Mouse (Mus musculus): ENCODE results near the gene Ildr2. TPM values are rescaled to one million over a fixed set of nuclear protein-coding genes. Genes with fewer than 3 reads are reported as not detected.

The Ildr2 gene
- 100 to 1,000 TPM; 104 to 110 TPM for total RNA-seq (2021)

- intact Hi-C loops (cut with DNase I): loop anchor here (2.0 kb wide), 2 partner anchors 45 to 93 kb away; no protein-coding TSS in a partner anchor
- peak; percentile 63 to 79 for DNase-seq (ENCODE audit: low spot score in 2 of 2)
Observed at GRCm38 (mm10) chr1:166253898-166254894, at the start of gene Ildr2. TSS of gene Ildr2 (plus strand) at chr1:166254139.

GRCm38 (mm10) chr1:166204171-166204570 is 49.8 kb upstream of the Ildr2 start:
- no peak for DNase-seq (ENCODE audit: low spot score in 2 of 2)

GRCm38 (mm10) chr1:166205159-166205558 is 48.8 kb upstream of the Ildr2 start:
- intact Hi-C loops (cut with DNase I): loop anchor here (5.0 kb wide), 1 partner anchor 112 kb away; no protein-coding TSS in a partner anchor
- no peak for DNase-seq (ENCODE audit: low spot score in 2 of 2)

More at GRCm38 (mm10) chr1:166204171-166204570, 49.8 kb upstream of the Ildr2 start:
- intact Hi-C loops (cut with DNase I): no loop called here

GRCm38 (mm10) chr1:166209371-166209770 is 44.6 kb upstream of the Ildr2 start:
- no peak for DNase-seq (ENCODE audit: low spot score in 2 of 2)
- intact Hi-C loops (cut with DNase I): loop anchor here (5.0 kb wide), 1 partner anchor 108 kb away; no protein-coding TSS in a partner anchor

GRCm38 (mm10) chr1:166214181-166214580 is 39.8 kb upstream of the Ildr2 start:
- no peak for DNase-seq (ENCODE audit: low spot score in 2 of 2)
- intact Hi-C loops (cut with DNase I): no loop called here

- intact Hi-C loops (cut with DNase I): no loop called here
- DNase-seq (ENCODE audit: low spot score in 2 of 2): no peak
Observed at GRCm38 (mm10) chr1:166238315-166238969, 15.5 kb upstream of the Ildr2 start, which contains the start of gene Mael. TSS of gene Mael (minus strand) at chr1:166238747.

GRCm38 (mm10) chr1:166244285-166244684 is 9.7 kb upstream of the Ildr2 start:
- DNase-seq (ENCODE audit: low spot score in 2 of 2): peak; percentile 64 to 68
- intact Hi-C loops (cut with DNase I): no loop called here

- no peak for DNase-seq (ENCODE audit: low spot score in 2 of 2)
- intact Hi-C loops (cut with DNase I): loop anchor here (2.0 to 5.0 kb wide), 3 partner anchors 44 to 73 kb away; no protein-coding TSS in a partner anchor
Observed at GRCm38 (mm10) chr1:166255091-166255490, 1.2 kb downstream of the Ildr2 start.

GRCm38 (mm10) chr1:166255651-166256050 is 1.7 kb downstream of the Ildr2 start:
- DNase-seq (ENCODE audit: low spot score in 2 of 2): peak; percentile 23 to 39
- intact Hi-C loops (cut with DNase I): loop anchor here (2.0 to 5.0 kb wide), 4 partner anchors 25 to 73 kb away; no protein-coding TSS in a partner anchor

- intact Hi-C loops (cut with DNase I): loop anchor here (2.0 to 5.0 kb wide), 3 partner anchors 24 to 74 kb away; no protein-coding TSS in a partner anchor
- DNase-seq (ENCODE audit: low spot score in 2 of 2): peak in 1 of 2 experiments; percentile 22
Observed at GRCm38 (mm10) chr1:166256302-166256701, 2.4 kb downstream of the Ildr2 start.

GRCm38 (mm10) chr1:166256898-166257297 is 3.0 kb downstream of the Ildr2 start:
- no peak for DNase-seq (ENCODE audit: low spot score in 2 of 2)
- intact Hi-C loops (cut with DNase I): loop anchor here (2.0 to 5.0 kb wide), 3 partner anchors 24 to 75 kb away; no protein-coding TSS in a partner anchor

- intact Hi-C loops (cut with DNase I): loop anchor here (5.0 kb wide), 2 partner anchors 53 to 77 kb away; no protein-coding TSS in a partner anchor
- DNase-seq (ENCODE audit: low spot score in 2 of 2): peak in 1 of 2 experiments; percentile 11
Observed at GRCm38 (mm10) chr1:166259526-166259925, 5.6 kb downstream of the Ildr2 start.

- intact Hi-C loops (cut with DNase I): no loop called here
- no peak for DNase-seq (ENCODE audit: low spot score in 2 of 2)
Observed at GRCm38 (mm10) chr1:166266001-166266705, 12.2 kb downstream of the Ildr2 start.

- DNase-seq (ENCODE audit: low spot score in 2 of 2): no peak
- intact Hi-C loops (cut with DNase I): no loop called here
Observed at GRCm38 (mm10) chr1:166266918-166267317, 13.0 kb downstream of the Ildr2 start.

- no peak for DNase-seq (ENCODE audit: low spot score in 2 of 2)
- intact Hi-C loops (cut with DNase I): no loop called here
Observed at GRCm38 (mm10) chr1:166268218-166268617, 14.3 kb downstream of the Ildr2 start.

GRCm38 (mm10) chr1:166278786-166279185 is 24.8 kb downstream of the Ildr2 start:
- DNase-seq (ENCODE audit: low spot score in 2 of 2): no peak

GRCm38 (mm10) chr1:166279580-166280206 is 25.8 kb downstream of the Ildr2 start:
- intact Hi-C loops (cut with DNase I): loop anchor here (2.0 kb wide), 1 partner anchor 23 kb away; no protein-coding TSS in a partner anchor
- DNase-seq (ENCODE audit: low spot score in 2 of 2): no peak

More at GRCm38 (mm10) chr1:166278786-166279185, 24.8 kb downstream of the Ildr2 start:
- intact Hi-C loops (cut with DNase I): no loop called here

- intact Hi-C loops (cut with DNase I): loop anchor here (2.0 kb wide), 1 partner anchor 24 kb away; no protein-coding TSS in a partner anchor
- peak in 1 of 2 experiments; percentile 63 for DNase-seq (ENCODE audit: low spot score in 2 of 2)
Observed at GRCm38 (mm10) chr1:166280566-166280965, 26.6 kb downstream of the Ildr2 start.

All from left cerebral cortex, postnatal 36 days (tissue).